Mouse (Mus musculus) testis, adult 2 months (tissue): Measurements from ENCODE around the gene Isg20. TPM values are rescaled to one million over a fixed set of nuclear protein-coding genes. Genes with fewer than 3 reads are reported as not detected.

Experiments
- H3K27ac ChIP-seq: fragments of 200-500 bp; 2 replicates; pipeline ENCODE4 v1.5.1; 2012; ENCODE audit warnings: low read depth, low read length; ENCODE audit not compliant: control insufficient read depth, insufficient read depth
- H3K27me3 ChIP-seq: fragments of 200-500 bp; 2 replicates; pipeline ENCODE4 v1.6.1; 2012; ENCODE audit warnings: mild to moderate bottlenecking, low read length, moderate library complexity; ENCODE audit not compliant: control insufficient read depth, insufficient read depth
- H3K36me3 ChIP-seq: fragments of 200-500 bp; 2 replicates; pipeline ENCODE4 v1.6.1; 2012; ENCODE audit warnings: mild to moderate bottlenecking, low read length; ENCODE audit not compliant: control insufficient read depth, insufficient read depth
- H3K4me1 ChIP-seq: fragments of 200-500 bp; 2 replicates; pipeline ENCODE4 v1.6.1; 2012; ENCODE audit warnings: low read length; ENCODE audit not compliant: control insufficient read depth, insufficient read depth
- H3K4me3 ChIP-seq: fragments of 200-500 bp; 2 replicates; pipeline ENCODE4 v1.5.1; 2012; ENCODE audit warnings: low read depth, mild to moderate bottlenecking, low read length, moderate library complexity, mixed read lengths; ENCODE audit not compliant: control insufficient read depth
- CTCF ChIP-seq: fragments of 200-500 bp; IDR thresholded peaks from 2 replicates; pipeline ENCODE4 v1.5.1; 2012; ENCODE audit warnings: low read depth, mild to moderate bottlenecking, inconsistent platforms, low read length, moderate library complexity; ENCODE audit not compliant: control insufficient read depth, insufficient read depth, insufficient replicate concordance
- POLR2A ChIP-seq: fragments of 200-500 bp; IDR thresholded peaks from 2 replicates; pipeline ENCODE4 v1.6.1; 2012; ENCODE audit warnings: low read depth, mild to moderate bottlenecking, inconsistent platforms, low read length, moderate library complexity; ENCODE audit not compliant: control insufficient read depth
- polyA plus RNA-seq: library from polyadenylated mRNA; depleted of rRNA; stranded (reverse); fragments of >200 nt; gene quantifications from 2 replicates; pipeline ENCODE4 v1.2.3, GENCODE M21; 2012

The Isg20 gene
- polyA plus RNA-seq, 1 experiment: 275 TPM

- Histone ChIP-seq H3K4me3 (no peak overlapping the region), H3K4me1 (no peaks in the 10 kb centered on the region), H3K27ac (no peak overlapping the region), H3K36me3 (no peaks in the 10 kb centered on the region; the same call in none of the 2 replicates), H3K27me3 (no peaks in the 10 kb centered on the region)
- no peak for TF ChIP-seq CTCF
- TF ChIP-seq POLR2A: no peak
These were observed 9.0 kb upstream of the Isg20 start for GRCm38 (mm10) chr7:78904175-78904574.

DNA sequence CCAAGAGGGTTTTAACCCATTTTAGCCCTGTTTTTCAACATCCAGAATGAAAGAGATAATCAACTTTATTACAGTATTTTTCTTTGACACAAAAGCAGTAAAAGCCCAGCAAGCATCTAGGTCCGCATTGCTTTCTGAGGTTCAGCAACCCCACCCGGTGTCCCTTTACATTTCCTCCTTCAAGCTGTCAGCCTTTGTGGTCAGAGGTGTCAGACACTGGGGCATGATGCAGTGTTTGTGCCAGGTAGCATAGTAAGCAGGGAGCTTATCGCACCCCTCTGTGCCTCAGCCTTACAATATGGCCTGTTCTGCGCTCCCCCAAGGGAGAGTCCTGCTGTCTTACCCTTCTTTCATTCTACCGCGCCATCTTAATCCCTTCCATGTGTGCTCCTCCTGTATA, 4.2 kb upstream of the Isg20 start:
- H3K4me3 ChIP-seq: no peak overlapping the region
- TF ChIP-seq CTCF: no peak
- no peak for TF ChIP-seq POLR2A
- H3K36me3 ChIP-seq: no peaks in the 10 kb centered on the region

DNA sequence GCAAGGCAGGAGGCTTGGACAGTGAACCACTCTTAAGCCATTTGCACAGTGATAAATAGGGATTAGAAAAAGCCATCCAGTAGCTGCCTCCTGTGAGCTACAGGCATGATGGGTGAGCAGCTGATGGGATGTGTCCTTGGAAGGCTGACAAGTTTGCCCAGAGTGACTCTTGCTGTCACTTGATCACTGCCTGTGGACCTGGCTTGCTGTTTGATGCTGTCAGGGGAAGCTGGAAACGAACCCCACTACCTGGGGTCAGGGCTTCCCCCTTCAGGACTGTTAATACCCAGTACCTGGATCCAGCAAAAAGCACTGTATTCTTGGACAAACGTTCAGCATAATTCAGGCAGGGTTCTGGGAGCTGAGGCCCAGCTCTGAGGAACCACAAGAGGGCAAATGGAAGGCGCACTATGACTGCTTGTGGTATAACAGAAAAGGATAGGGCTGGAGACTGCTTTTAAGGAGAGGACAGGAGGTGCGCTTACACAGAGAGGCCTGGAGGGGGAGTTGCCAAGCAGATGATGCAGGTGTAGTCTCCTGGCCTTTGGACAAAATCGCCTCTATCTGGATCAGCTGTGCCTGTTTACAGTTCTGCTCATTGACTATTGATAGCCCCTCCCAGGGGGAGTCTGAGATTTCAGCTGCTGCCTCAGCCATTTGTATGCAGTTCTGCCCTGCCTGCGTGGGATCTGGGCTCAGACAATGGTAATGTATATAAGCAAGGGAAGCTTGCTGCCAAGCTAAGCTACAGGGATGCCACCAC, 2.7 kb upstream of the Isg20 start:
- Histone ChIP-seq H3K36me3 (no peaks in the 10 kb centered on the region), H3K27ac (no peak overlapping the region), H3K4me3 (no peak overlapping the region), H3K27me3 (no peaks in the 10 kb centered on the region), H3K4me1 (peaks cover 7% of the 10 kb centered on the region)
- no peak for TF ChIP-seq POLR2A
- no peak; the same call in 1 of the 2 replicates for TF ChIP-seq CTCF

More for the DNA sequence above, 4.2 kb upstream of the Isg20 start:
- peaks cover 6% of the 10 kb centered on the region for H3K4me1 ChIP-seq
- H3K27ac ChIP-seq: no peak overlapping the region
- no peaks in the 10 kb centered on the region for H3K27me3 ChIP-seq

GRCm38 (mm10) chr7:78911209-78911608, 2.0 kb upstream of the Isg20 start:
- Histone ChIP-seq H3K4me3 (no peak overlapping the region), H3K27me3 (no peaks in the 10 kb centered on the region), H3K4me1 (peaks cover 7% of the 10 kb centered on the region), H3K36me3 (no peaks in the 10 kb centered on the region), H3K27ac (no peak overlapping the region)
- TF ChIP-seq CTCF (no peak), POLR2A (no peak)

DNA sequence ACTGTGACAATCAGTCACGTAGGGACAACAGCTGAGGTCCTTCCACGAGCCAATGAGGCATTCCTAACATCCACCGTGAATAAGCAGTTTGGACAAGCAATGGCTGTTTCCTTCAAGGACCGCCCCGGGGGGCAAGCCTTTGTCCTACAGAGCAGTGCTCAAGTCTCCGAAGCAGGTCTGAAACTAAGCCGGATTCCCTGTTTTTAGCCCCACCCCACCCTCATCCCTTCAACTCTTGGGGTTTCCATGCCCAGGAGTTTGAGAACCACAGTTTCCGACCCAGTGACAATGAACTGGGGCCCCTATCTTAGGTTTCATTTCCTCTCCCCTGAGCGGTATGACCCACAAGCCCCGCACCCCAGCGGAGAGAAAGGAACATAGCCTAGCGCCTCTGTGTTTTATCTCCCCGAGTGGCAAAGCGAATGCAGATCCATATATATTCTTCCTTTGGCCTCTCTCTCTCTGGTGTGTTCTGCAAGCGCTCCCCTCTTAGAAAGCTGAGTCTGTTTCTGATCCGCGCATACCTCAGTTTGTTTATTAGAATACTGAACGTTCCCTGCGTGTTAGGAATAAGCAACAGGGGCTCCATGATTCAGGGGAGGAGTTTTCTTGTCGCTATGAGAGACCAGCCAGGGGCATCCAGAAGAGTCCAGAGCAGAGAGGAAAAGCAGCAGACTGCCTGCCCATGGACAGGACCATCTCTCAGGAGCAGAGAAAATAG, 811 bp upstream of the Isg20 start:
- Histone ChIP-seq H3K27ac (0 out of 2 replicates have a peak overlapping the region, but pooled peaks have one; percentile 43), H3K27me3 (no peaks in the 10 kb centered on the region), H3K4me1 (peaks cover 7% of the 10 kb centered on the region), H3K4me3 (peak overlapping the region; percentile 60), H3K36me3 (no peaks in the 10 kb centered on the region)
- TF ChIP-seq CTCF: no peak

GRCm38 (mm10) chr7:78913649-78914544, 673 bp downstream of the Isg20 start:
- no peak overlapping the region for H3K27ac ChIP-seq
- H3K27me3 ChIP-seq: no peaks in the 10 kb centered on the region
- peaks cover 7% of the 10 kb centered on the region for H3K4me1 ChIP-seq
- H3K4me3 ChIP-seq: peak overlapping the region; percentile 72
- TF ChIP-seq CTCF: no peak
- no peak for TF ChIP-seq POLR2A
- H3K36me3 ChIP-seq: no peaks in the 10 kb centered on the region

DNA sequence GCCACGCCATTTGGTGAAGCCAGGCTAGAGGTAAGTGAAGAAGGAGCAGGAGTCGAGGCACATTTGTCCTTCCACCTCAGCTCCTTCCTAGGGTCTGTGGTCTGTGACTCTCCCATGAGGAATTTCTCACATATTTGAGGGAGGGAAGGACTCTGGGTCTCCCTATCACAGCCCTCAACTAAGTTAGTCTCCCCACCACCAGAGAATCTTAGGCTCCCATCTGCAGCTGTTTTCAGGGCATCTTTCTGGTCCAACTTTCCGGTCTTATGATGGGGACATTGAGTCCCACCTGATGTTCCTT, 1.3 kb downstream of the Isg20 start:
- Histone ChIP-seq H3K4me1 (peaks cover 7% of the 10 kb centered on the region), H3K27ac (no peak overlapping the region), H3K27me3 (no peaks in the 10 kb centered on the region), H3K36me3 (no peaks in the 10 kb centered on the region), H3K4me3 (peak overlapping the region; percentile 72)
- TF ChIP-seq CTCF (no peak), POLR2A (no peak)
